Mouse (Mus musculus) kidney, adult 2 months (tissue): ENCODE measurements around the gene Rsad1. TPM values are rescaled to one million over a fixed set of nuclear protein-coding genes. Genes with fewer than 3 reads are reported as not detected.

Experiments used
- DNase-seq: peaks from one replicate; pipeline ENCODE4 v3.0.0; 2021
- H3K27ac ChIP-seq: fragments of 200-500 bp; 2 replicates; pipeline ENCODE4 v1.5.1; 2012; ENCODE audit warnings: low read depth, low read length, control low read depth, inconsistent platforms; ENCODE audit not compliant: insufficient read depth
- H3K27me3 ChIP-seq: fragments of 200-500 bp; replicated peaks from 2 replicates; pipeline ENCODE4 v1.6.1; 2012; ENCODE audit warnings: mild to moderate bottlenecking, moderate library complexity, low read length, inconsistent platforms; ENCODE audit not compliant: control insufficient read depth, insufficient read depth
- H3K36me3 ChIP-seq: fragments of 200-500 bp; 2 replicates; pipeline ENCODE4 v1.6.1; 2012; ENCODE audit warnings: mild to moderate bottlenecking, moderate library complexity, low read length, inconsistent platforms; ENCODE audit not compliant: control insufficient read depth, insufficient read depth
- H3K4me1 ChIP-seq: fragments of 200-500 bp; 2 replicates; pipeline ENCODE4 v1.6.1; 2011; ENCODE audit warnings: low read length; ENCODE audit not compliant: control insufficient read depth, insufficient read depth
- H3K4me3 ChIP-seq: fragments of 200-500 bp; 2 replicates; pipeline ENCODE4 v1.5.1; 2011; ENCODE audit warnings: mild to moderate bottlenecking, low read depth, low read length, control low read depth; ENCODE audit not compliant: insufficient read depth
- CTCF ChIP-seq: fragments of 200-500 bp; conservative IDR thresholded peaks from 2 replicates; pipeline ENCODE4 v1.5.1; 2011; ENCODE audit warnings: low read depth, mild to moderate bottlenecking, control low read depth, low read length, moderate library complexity, mixed read lengths; ENCODE audit not compliant: insufficient read depth, insufficient read length
- POLR2A ChIP-seq: fragments of 200-500 bp; IDR thresholded peaks from one replicate; pipeline ENCODE4 v1.6.1; 2011; ENCODE audit warnings: low read depth, low read length, control low read depth
- WGBS: fragments of 180-500 bp; shearing (Covaris S2); methylation state at CpG from one replicate; pipeline ENCODE4 v1.1.7; 2018; 5-methylcytosine and 5-hydroxymethylcytosine counted together
- polyA plus RNA-seq: library from polyadenylated mRNA; depleted of rRNA; stranded (reverse); fragments of >200 nt; gene quantifications from 2 replicates; pipeline ENCODE4 v1.2.3, GENCODE M21; 2012; rRNA removed

Rsad1 gene
- polyA plus RNA-seq, 1 experiment = 8.6 TPM

- no peak for TF ChIP-seq CTCF
- TF ChIP-seq POLR2A = no peak
- Histone ChIP-seq H3K27ac (peak overlapping the region; percentile 63), H3K4me1 (0 out of 2 replicates have a peak, but pooled peaks cover 2% of the 10 kb centered on the region), H3K4me3 (no peak overlapping the region), H3K36me3 (no peaks in the 10 kb centered on the region), H3K27me3 (no peaks in the 10 kb centered on the region)
- 67% methylated on average over 3 of the region's 3 CpGs for WGBS
- DNase-seq = peak; percentile 61
Observed at GRCm38 (mm10) chr11:94495415-94495814, 53.6 kb downstream of the Rsad1 start.

DNA sequence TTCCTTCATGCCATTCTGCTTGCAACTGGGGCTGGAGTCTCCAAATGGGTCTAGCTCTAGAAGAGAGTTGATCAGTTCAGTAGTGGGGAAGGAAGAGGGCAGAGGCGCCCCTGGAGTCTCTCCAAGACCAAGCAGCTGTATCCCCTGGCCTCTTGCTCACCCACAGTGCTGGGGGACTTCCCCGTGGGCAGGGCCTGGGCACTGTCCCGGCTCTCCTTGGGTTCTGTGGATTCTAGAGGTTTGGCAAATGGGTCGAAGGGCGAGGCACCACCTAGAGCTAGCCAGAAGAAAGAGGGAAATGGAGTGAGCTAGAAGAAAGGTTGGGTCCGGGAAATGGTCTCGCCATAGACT, 57.3 kb downstream of the Rsad1 start:
- TF ChIP-seq CTCF (no peak), POLR2A (no peak)
- 0 out of 2 replicates have a peak, but pooled peaks cover 2% of the 10 kb centered on the region for H3K4me1 ChIP-seq
- no peak overlapping the region for H3K4me3 ChIP-seq
- no peak overlapping the region for H3K27ac ChIP-seq
- no peaks in the 10 kb centered on the region for H3K36me3 ChIP-seq
- H3K27me3 ChIP-seq = no peaks in the 10 kb centered on the region
- WGBS = 70% methylated on average over 7 of the region's 7 CpGs
- DNase-seq = no peak

DNA sequence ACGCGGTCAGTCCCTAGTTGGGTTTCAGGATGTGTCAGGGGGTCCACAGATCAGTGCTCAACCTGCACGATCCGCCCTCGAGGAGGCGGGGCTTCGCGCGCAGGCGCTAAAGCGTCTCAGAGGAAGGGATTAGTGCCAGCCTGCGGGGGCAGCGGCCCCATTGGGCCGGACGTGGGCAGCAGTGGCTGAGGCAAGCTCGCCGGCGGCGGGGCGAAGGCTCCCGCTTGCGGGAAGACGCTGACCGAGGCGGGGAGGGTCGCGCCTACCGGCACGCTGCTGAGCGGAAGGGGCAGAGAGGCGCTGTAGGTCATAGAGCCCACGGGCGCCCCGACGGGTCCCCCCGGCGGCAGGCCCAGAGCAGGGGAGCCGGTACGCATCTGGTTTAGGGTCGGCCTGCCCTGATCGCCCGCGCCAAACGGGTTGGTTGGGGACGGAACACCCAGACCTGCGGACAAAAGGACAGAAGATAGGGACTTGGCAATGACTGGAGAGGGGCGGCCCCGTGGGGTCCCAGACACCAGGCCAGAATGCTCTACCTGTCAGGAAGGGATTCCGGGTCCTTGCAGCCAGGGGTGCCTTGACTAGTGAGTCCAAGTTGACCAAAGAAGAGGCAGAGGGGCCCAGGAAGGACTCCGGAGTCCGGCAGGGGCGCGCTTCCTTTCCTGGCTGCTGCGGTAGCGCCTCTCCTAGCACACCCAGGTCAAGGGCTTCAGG, 57.9 kb downstream of the Rsad1 start:
- no peak for TF ChIP-seq POLR2A
- TF ChIP-seq CTCF = no peak
- WGBS = 24% methylated on average over 55 of the region's 55 CpGs
- peak; percentile 24 for DNase-seq
- Histone ChIP-seq H3K27ac (no peak overlapping the region), H3K4me1 (0 out of 2 replicates have a peak, but pooled peaks cover 2% of the 10 kb centered on the region), H3K36me3 (no peaks in the 10 kb centered on the region), H3K27me3 (no peaks in the 10 kb centered on the region), H3K4me3 (peak overlapping the region; percentile 6; the same call in 1 of the 2 replicates)

Other genes with a start within 250 kb of the Rsad1 start
- 6.6 and 8.5 TPM in 2 replicates for gene Luc7l3, start 227.3 kb downstream of the Rsad1 start, polyA plus RNA-seq
- gene Ankrd40, start 221.3 kb downstream of the Rsad1 start, polyA plus RNA-seq = 124 and 139 TPM in 2 replicates
- 43.8 and 51.7 TPM in 2 replicates for gene Abcc3, start 156.3 kb downstream of the Rsad1 start, polyA plus RNA-seq
- 7.6 and 10.2 TPM in 2 replicates for gene Cacna1g, start 75.1 kb downstream of the Rsad1 start, polyA plus RNA-seq
- gene Spata20, start 63.1 kb downstream of the Rsad1 start, polyA plus RNA-seq = 1.1 TPM in 2 replicates
- gene Epn3, start 49.3 kb downstream of the Rsad1 start, polyA plus RNA-seq = 35.6 and 36.4 TPM in 2 replicates
- gene Mycbpap, start 27.5 kb downstream of the Rsad1 start, polyA plus RNA-seq = 5.0 TPM in 2 replicates
- 0.10 and 0.22 TPM in 2 replicates for gene Chad, start 15.8 kb upstream of the Rsad1 start, polyA plus RNA-seq
- gene Acsf2, start 52.6 kb upstream of the Rsad1 start, polyA plus RNA-seq = 29.6 and 36.2 TPM in 2 replicates
- gene Lrrc59, start 80.5 kb upstream of the Rsad1 start, polyA plus RNA-seq = 43.4 and 43.6 TPM in 2 replicates
- 92.0 and 121 TPM in 2 replicates for gene Mrpl27, start 104.5 kb upstream of the Rsad1 start, polyA plus RNA-seq
- 0.13 and 0.22 TPM in 2 replicates for gene Eme1, start 104.7 kb upstream of the Rsad1 start, polyA plus RNA-seq
- 21.3 and 26.6 TPM in 2 replicates for gene Xylt2, start 128.3 kb upstream of the Rsad1 start, polyA plus RNA-seq
- not detected in 2 replicates for gene Gm11541, start 155.2 kb upstream of the Rsad1 start, polyA plus RNA-seq
- 0.08 and 0.16 TPM in 2 replicates for gene Cdc34b, start 192.5 kb upstream of the Rsad1 start, polyA plus RNA-seq
- gene Tmem92, start 233.4 kb upstream of the Rsad1 start, polyA plus RNA-seq = not detected in 2 replicates